Mouse (Mus musculus) midbrain, embryonic 14.5 days (tissue): Measurements from ENCODE around the gene Mogat2. TPM values are rescaled to one million over a fixed set of nuclear protein-coding genes. Genes with fewer than 3 reads are reported as not detected.

Experiments used
- ATAC-seq: fragments of 200-750 bp; cut with Nextera tagmentation; 2 replicates; pipeline ENCODE4 v1.8.0; 2017; ENCODE audit warnings: moderate number of reproducible peaks, moderate library complexity; ENCODE audit not compliant: low FRiP score, low TSS enrichment
- DNase-seq: peaks from one replicate; pipeline ENCODE4 v3.0.0-alpha.2; 2015
- H3K27ac ChIP-seq: fragments of 300-500 bp; sonication (generic); replicated peaks from 2 replicates; pipeline ENCODE4 v1.5.1; 2014; ENCODE audit warnings: mild to moderate bottlenecking, low read depth, low read length, moderate library complexity
- H3K27me3 ChIP-seq: fragments of 300-500 bp; sonication (generic); 2 replicates; pipeline ENCODE4 v1.6.1; 2014; ENCODE audit warnings: low read length, control low read depth, mixed read lengths; ENCODE audit not compliant: control insufficient read depth, insufficient read depth
- H3K36me3 ChIP-seq: fragments of 300-500 bp; sonication (generic); 2 replicates; pipeline ENCODE4 v1.6.1; 2014; ENCODE audit warnings: low read length, control low read depth; ENCODE audit not compliant: control insufficient read depth, insufficient read depth
- H3K4me1 ChIP-seq: fragments of 300-500 bp; sonication (generic); 2 replicates; pipeline ENCODE4 v1.6.1; 2014; ENCODE audit warnings: mild to moderate bottlenecking, antibody characterized with exemption, low read length, control low read depth; ENCODE audit not compliant: control insufficient read depth, insufficient read depth
- H3K4me2 ChIP-seq: fragments of 300-500 bp; sonication (generic); 2 replicates; pipeline ENCODE4 v1.6.1; 2014; ENCODE audit warnings: mild to moderate bottlenecking, low read length, moderate library complexity
- H3K4me3 ChIP-seq: fragments of 300-500 bp; sonication (generic); replicated peaks from 2 replicates; pipeline ENCODE4 v1.5.1; 2014; ENCODE audit warnings: low read depth, low read length
- H3K9ac ChIP-seq: fragments of 300-500 bp; sonication (generic); replicated peaks from 2 replicates; pipeline ENCODE4 v1.6.1; 2014; ENCODE audit warnings: mild to moderate bottlenecking, low read length, moderate library complexity
- H3K9me3 ChIP-seq: fragments of 300-500 bp; sonication (generic); 2 replicates; pipeline ENCODE4 v1.6.1; 2016; ENCODE audit warnings: low read length, control low read depth, mixed read lengths; ENCODE audit not compliant: control insufficient read depth
- WGBS: fragments of 180-500 bp; shearing (Covaris S2); extraction: QIAGEN DNeasy Blood & Tissue Kit; methylation state at CpG from one replicate; pipeline ENCODE4 v1.1.7; 2014; 5-methylcytosine and 5-hydroxymethylcytosine counted together
- polyA plus RNA-seq: library from polyadenylated mRNA; unstranded; fragments of >200 nt; fragmentation: Nextera tagmentation; extraction: Ambion mirVana; gene quantifications from 2 replicates; pipeline ENCODE4 v1.2.1, GENCODE M21; 2014

Gene Mogat2
- polyA plus RNA-seq, 1 experiment from 2014 or later, result 2.1 TPM

GRCm38 (mm10) chr7:99214621-99215185 lies 23.7 kb downstream of the Mogat2 start:
- ATAC-seq, result no peak
- DNase-seq, result no peak

GRCm38 (mm10) chr7:99213686-99214085 lies 24.7 kb downstream of the Mogat2 start:
- 87% methylated on average over 2 of the region's 2 CpGs for WGBS

More at GRCm38 (mm10) chr7:99214621-99215185, 23.7 kb downstream of the Mogat2 start:
- no peaks in the 10 kb centered on the region for H3K4me1 ChIP-seq
- no peaks in the 10 kb centered on the region for H3K36me3 ChIP-seq
- no peak overlapping the region for H3K4me3 ChIP-seq
- H3K4me2 ChIP-seq, result no peak overlapping the region
- no peak overlapping the region for H3K9ac ChIP-seq
- no peaks in the 10 kb centered on the region for H3K27me3 ChIP-seq
- H3K9me3 ChIP-seq, result no peaks in the 10 kb centered on the region
- WGBS, result 78% methylated on average over 10 of the region's 10 CpGs
- no peak overlapping the region for H3K27ac ChIP-seq

GRCm38 (mm10) chr7:99213056-99213455 lies 25.4 kb downstream of the Mogat2 start:
- H3K4me1 ChIP-seq, result no peaks in the 10 kb centered on the region
- ATAC-seq (no peak), DNase-seq (no peak)
- H3K36me3 ChIP-seq, result no peaks in the 10 kb centered on the region
- no peak overlapping the region for H3K9ac ChIP-seq
- no peaks in the 10 kb centered on the region for H3K27me3 ChIP-seq
- 91% methylated on average over 1 of the region's 1 CpGs for WGBS
- H3K27ac ChIP-seq, result no peak overlapping the region
- H3K9me3 ChIP-seq, result no peaks in the 10 kb centered on the region
- H3K4me3 ChIP-seq, result no peak overlapping the region
- no peak overlapping the region for H3K4me2 ChIP-seq

More at GRCm38 (mm10) chr7:99213686-99214085, 24.7 kb downstream of the Mogat2 start:
- Histone ChIP-seq H3K9me3 (no peaks in the 10 kb centered on the region), H3K27me3 (no peaks in the 10 kb centered on the region), H3K27ac (no peak overlapping the region), H3K4me2 (no peak overlapping the region), H3K4me1 (no peaks in the 10 kb centered on the region), H3K4me3 (no peak overlapping the region), H3K9ac (no peak overlapping the region), H3K36me3 (no peaks in the 10 kb centered on the region)
- ATAC-seq (no peak), DNase-seq (no peak)

- ATAC-seq, result no peak
- DNase-seq, result no peak
- Histone ChIP-seq H3K27ac (no peak overlapping the region), H3K9me3 (no peaks in the 10 kb centered on the region), H3K27me3 (no peaks in the 10 kb centered on the region), H3K4me1 (no peaks in the 10 kb centered on the region), H3K9ac (no peak overlapping the region), H3K36me3 (no peaks in the 10 kb centered on the region), H3K4me3 (no peak overlapping the region), H3K4me2 (no peak overlapping the region)
- WGBS, result 94% methylated on average over 4 of the region's 4 CpGs
Observed at GRCm38 (mm10) chr7:99208704-99209103, 29.7 kb downstream of the Mogat2 start.

GRCm38 (mm10) chr7:99206364-99206763 lies 32.1 kb downstream of the Mogat2 start:
- WGBS, result 83% methylated on average over 7 of the region's 7 CpGs
- Histone ChIP-seq H3K27me3 (no peaks in the 10 kb centered on the region), H3K9me3 (no peaks in the 10 kb centered on the region), H3K4me1 (no peaks in the 10 kb centered on the region), H3K4me2 (no peak overlapping the region), H3K27ac (no peak overlapping the region), H3K9ac (no peak overlapping the region), H3K4me3 (no peak overlapping the region), H3K36me3 (no peaks in the 10 kb centered on the region)
- DNase-seq (no peak), ATAC-seq (no peak)

GRCm38 (mm10) chr7:99202163-99202562 lies 36.3 kb downstream of the Mogat2 start:
- Histone ChIP-seq H3K4me2 (no peak overlapping the region), H3K27me3 (no peaks in the 10 kb centered on the region), H3K4me3 (no peak overlapping the region), H3K9me3 (no peaks in the 10 kb centered on the region), H3K4me1 (no peaks in the 10 kb centered on the region), H3K27ac (no peak overlapping the region), H3K9ac (no peak overlapping the region), H3K36me3 (no peaks in the 10 kb centered on the region)
- no peak for DNase-seq
- ATAC-seq, result no peak
- 85% methylated on average over 7 of the region's 7 CpGs for WGBS

DNA sequence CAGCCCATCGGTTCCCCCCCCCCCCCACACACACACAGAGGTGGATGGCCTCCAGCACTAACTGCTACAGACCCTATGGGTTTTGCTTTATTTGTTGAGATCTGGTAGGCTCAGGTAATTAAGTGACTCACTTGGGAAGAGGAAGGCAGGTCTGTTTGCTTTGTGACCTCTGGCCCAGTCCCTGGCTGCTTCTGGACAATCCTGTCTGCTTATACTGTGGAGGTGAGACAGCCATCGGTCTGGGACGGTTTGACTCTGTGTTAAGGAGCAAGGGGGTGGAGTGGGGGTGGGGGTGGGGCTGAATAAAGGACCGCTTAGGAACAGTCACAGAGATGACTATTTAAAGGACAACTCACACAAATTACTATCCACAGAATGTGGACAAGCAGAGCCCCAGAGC lies 38.1 kb downstream of the Mogat2 start:
- 39% methylated on average over 4 of the region's 4 CpGs for WGBS
- no peak overlapping the region for H3K9ac ChIP-seq
- no peak overlapping the region for H3K27ac ChIP-seq
- no peak for DNase-seq
- no peak for ATAC-seq
- no peak overlapping the region for H3K4me3 ChIP-seq
- no peaks in the 10 kb centered on the region for H3K9me3 ChIP-seq
- no peak overlapping the region for H3K4me2 ChIP-seq
- no peaks in the 10 kb centered on the region for H3K36me3 ChIP-seq
- no peaks in the 10 kb centered on the region for H3K27me3 ChIP-seq
- H3K4me1 ChIP-seq, result no peaks in the 10 kb centered on the region

DNA sequence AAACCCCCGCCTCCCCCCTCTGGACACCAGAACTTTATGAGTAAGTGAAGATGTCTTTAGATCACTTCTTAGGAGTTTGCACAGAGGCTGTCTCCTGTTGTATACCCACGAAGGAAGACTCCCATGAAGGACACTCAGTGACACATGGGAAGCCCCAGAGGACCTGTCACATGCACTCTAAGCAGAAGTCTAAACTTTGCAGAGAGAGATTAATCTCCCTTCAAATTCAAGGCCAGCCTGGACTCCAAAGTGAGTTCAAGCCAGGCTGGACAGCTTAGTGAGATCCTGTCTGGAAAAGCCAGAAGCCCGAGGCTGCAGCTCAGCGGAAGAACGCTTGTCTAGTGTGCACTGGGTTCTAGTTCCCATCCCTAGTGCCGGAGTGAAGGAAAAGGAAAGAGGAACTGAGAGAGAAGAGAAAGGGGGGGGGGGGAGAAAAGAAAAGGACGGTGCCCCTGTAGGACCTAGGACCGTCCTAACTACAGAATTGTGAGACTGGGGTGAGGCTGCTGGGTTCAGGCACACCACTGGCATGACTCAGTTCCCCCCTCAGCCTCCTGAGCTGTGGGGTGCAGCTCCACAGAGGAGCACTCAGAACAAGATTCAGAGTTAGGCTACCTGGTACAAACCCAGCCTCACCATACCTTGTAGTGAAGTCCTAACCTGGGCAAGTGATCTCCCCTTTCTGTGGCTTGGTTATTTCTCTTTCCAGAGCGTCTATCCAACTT lies 38.8 kb downstream of the Mogat2 start:
- H3K27me3 ChIP-seq, result no peaks in the 10 kb centered on the region
- H3K4me2 ChIP-seq, result no peak overlapping the region
- no peaks in the 10 kb centered on the region for H3K36me3 ChIP-seq
- no peak overlapping the region for H3K27ac ChIP-seq
- H3K4me3 ChIP-seq, result no peak overlapping the region
- H3K9ac ChIP-seq, result no peak overlapping the region
- DNase-seq, result no peak
- WGBS, result 85% methylated on average over 9 of the region's 9 CpGs
- H3K9me3 ChIP-seq, result no peaks in the 10 kb centered on the region
- no peak for ATAC-seq
- no peaks in the 10 kb centered on the region for H3K4me1 ChIP-seq

DNA sequence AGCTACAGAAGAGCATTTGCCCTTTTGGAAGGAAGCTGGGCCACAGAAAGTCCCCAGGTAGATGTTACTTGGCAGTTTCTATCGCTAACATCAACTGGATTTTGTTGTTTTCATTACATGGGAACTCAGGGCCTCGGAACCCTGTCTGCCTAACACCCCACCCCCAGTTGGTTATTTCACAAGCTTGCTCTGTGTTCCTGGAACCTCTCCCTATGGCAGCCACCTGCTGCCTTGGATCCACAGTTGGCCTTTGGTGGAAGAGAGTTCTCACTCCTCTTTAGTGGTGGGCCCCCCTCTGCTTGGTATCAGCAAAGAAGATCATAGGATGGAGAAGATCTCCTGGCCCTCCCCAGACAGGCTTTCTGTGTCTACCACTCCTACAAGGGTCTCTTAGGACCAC lies 39.6 kb downstream of the Mogat2 start:
- Histone ChIP-seq H3K9me3 (no peaks in the 10 kb centered on the region), H3K9ac (no peak overlapping the region), H3K4me3 (no peak overlapping the region), H3K27me3 (no peaks in the 10 kb centered on the region), H3K36me3 (no peaks in the 10 kb centered on the region), H3K4me2 (no peak overlapping the region), H3K27ac (no peak overlapping the region), H3K4me1 (no peaks in the 10 kb centered on the region)
- 90% methylated on average over 2 of the region's 2 CpGs for WGBS
- ATAC-seq, result no peak
- DNase-seq, result no peak
